Mouse (Mus musculus): ENCODE results near the gene Taok3. TPM values are rescaled to one million over a fixed set of nuclear protein-coding genes. Genes with fewer than 3 reads are reported as not detected.

Taok3 gene
- polyA plus RNA-seq (2021), result 35.2 TPM

DNA sequence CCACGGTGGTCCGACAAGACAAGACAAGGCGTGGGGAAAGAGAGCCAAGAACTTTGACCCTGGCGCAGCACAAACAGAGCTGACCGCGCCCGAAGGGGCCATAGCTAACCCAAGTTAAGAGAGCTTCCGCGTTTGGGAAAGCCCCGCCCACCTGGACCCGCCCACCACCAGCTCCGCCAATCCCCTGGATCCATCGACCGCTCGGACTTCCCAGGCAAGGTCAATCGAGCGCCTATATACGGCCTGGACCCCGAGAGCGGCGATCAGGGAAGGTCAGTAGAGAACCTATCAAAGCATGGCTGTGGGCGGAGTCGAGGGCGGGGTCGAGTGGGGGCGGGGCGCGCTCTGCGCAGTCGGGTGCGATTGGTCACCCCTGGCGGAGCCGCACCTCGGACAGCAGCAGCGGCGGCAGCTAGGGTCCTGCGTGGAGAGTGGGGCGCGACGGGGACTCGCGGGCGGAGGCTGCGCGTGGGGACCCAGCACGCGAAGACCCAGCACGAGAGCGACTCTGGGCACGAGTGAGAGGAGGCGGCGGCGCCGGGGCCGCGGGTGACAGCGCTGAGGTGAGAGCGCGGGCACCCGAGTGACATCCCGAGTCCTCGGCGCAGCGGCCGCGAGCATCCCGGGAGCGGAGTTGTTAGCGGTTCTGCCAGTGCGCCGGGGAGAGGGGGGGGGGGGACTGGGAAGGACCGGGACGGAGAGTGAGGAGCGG, at the start of gene Taok3:
Taok3 (plus strand) TSS at position 353 of the 712 bp plus-strand sequence.
- no peaks in the 10 kb centered on the region for H3K27me3 ChIP-seq
- ATAC-seq (peak; percentile 64), DNase-seq (ENCODE audit: low read depth, low spot score) (peak; percentile 98)
- no peak for TF ChIP-seq CTCF (IDR thresholded peaks at IDR 0.05)
- ChIA-PET POLR2A (interaction anchor here (0.6 to 1.5 kb wide), 6 partner anchors 22 to 187 kb away, joined by 3 to 6 read pairs (median 4); no protein-coding TSS in a partner anchor), CTCF (interaction anchor here (0.6 to 2.9 kb wide), 7 partner anchors 26 to 185 kb away, joined by 3 to 18 read pairs (median 3); no protein-coding TSS in a partner anchor)
- in situ Hi-C loops (cut with MboI; ENCODE audit: low pct_unique_long_range_greater_than_20kb), result loop anchor here (5.0 to 10.0 kb wide), 3 partner anchors 165 to 375 kb away; partner anchors contain the start of gene Pebp1

DNA sequence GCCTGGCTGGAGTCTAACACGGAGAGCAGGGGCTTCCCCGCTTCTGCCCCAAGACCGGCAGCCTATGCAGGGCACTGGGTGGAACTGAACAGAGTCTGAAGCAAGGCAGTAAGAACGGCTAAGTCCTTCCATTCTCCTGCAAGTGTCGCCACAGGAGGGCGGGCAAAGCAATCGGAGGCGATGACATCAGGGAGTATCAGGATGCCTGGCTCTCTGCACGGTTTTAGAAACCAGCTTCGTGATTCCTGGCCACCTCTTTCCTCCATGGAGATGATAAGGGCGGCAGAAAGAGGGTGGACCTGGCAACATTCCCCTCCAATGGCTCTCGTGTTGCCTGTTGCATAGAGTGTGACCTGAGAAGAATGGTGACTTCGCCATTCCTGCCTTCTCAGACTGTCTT, 32.2 kb upstream of the Taok3 start:
- TF ChIP-seq CTCF (IDR thresholded peaks at IDR 0.05), result no peak
- H3K27me3 ChIP-seq, result no peaks in the 10 kb centered on the region
- in situ Hi-C loops (cut with MboI; ENCODE audit: low pct_unique_long_range_greater_than_20kb), result loop anchor here (5.0 kb wide), 1 partner anchor 965 kb away; no protein-coding TSS in a partner anchor
- no peak for DNase-seq (ENCODE audit: low read depth, low spot score)
- ATAC-seq, result peak; percentile 58
- ChIA-PET POLR2A (no interaction called here), CTCF (no interaction called here)

DNA sequence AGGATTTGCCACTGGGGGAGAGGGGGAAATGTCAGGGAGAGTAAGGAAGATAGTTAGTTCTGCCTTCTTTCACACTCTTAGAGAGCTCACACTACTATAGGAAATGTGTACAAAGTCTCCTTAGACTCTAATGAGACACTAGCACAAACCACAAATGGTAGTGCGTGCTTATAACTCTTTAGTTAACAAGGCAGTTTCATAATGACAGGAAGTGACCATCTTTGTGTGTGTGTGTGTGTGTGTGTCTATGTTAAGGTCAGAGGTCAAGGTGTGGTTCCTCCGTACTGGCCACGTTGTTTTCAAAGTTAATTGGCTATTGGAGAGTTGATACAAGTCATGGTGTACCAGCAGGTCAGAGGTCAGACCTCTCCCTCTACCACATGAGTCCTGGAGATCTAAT, 30.8 kb upstream of the Taok3 start:
- CTCF ChIA-PET, result interaction anchor here (0.7 kb wide), 1 partner anchor 38 kb away, joined by 3 read pairs; no protein-coding TSS in a partner anchor
- no peaks in the 10 kb centered on the region for H3K27me3 ChIP-seq
- in situ Hi-C loops (cut with MboI; ENCODE audit: low pct_unique_long_range_greater_than_20kb), result loop anchor here (5.0 kb wide), 1 partner anchor 967 kb away; no protein-coding TSS in a partner anchor
- POLR2A ChIA-PET, result no interaction called here
- no peak for ATAC-seq
- DNase-seq (ENCODE audit: low read depth, low spot score), result no peak
- TF ChIP-seq CTCF (IDR thresholded peaks at IDR 0.05), result no peak

DNA sequence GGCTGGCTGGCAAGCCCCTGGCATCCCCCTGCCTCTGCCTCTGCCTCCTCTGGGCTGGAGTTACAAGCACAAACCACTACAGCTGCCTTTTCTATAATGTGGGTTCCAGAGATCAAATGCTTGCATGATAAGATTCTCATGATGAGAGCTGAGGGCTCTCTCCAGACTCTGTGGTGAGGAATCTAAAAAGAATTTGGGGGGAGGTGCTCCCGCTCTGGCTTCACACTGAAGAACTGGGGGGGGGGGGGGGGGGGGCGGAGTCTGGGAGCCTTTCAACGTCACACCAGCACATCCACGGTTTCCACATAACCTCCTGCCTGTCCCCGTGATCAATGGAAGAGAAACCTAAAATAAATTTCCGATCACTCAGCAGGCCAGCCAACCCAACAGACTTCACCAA, 30.1 kb upstream of the Taok3 start:
- in situ Hi-C loops (cut with MboI; ENCODE audit: low pct_unique_long_range_greater_than_20kb), result loop anchor here (5.0 kb wide), 1 partner anchor 967 kb away; no protein-coding TSS in a partner anchor
- POLR2A ChIA-PET, result no interaction called here
- no peaks in the 10 kb centered on the region for H3K27me3 ChIP-seq
- no peak for TF ChIP-seq CTCF (IDR thresholded peaks at IDR 0.05)
- DNase-seq (ENCODE audit: low read depth, low spot score), result no peak
- ATAC-seq, result peak; percentile 26
- CTCF ChIA-PET, result no interaction called here

DNA sequence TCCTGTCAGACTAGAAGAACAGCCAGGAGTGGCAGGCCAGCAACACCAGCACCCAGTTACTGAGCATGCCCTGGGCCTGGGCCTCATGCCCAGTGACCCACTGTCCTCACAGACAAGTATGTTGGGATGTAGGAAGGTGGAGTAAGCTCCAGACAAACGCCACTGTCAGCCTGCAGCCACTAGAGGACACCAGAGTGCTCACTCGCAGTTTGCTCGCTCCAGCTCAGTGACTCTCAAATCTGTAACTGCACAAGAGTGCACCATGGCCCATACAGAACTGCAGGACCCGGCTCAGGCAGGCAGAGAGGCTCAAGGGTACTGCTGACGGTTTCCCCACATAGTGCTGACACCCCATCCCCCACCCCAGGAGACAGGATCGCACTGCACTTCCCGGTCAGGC, 25.5 kb upstream of the Taok3 start:
- peak; percentile 48 for ATAC-seq
- ChIA-PET POLR2A (no interaction called here), CTCF (interaction anchor here (0.7 to 1.2 kb wide), 2 partner anchors 10 to 211 kb away, joined by 3 to 4 read pairs; no protein-coding TSS in a partner anchor)
- in situ Hi-C loops (cut with MboI; ENCODE audit: low pct_unique_long_range_greater_than_20kb), result no loop called here
- no peak for TF ChIP-seq CTCF (IDR thresholded peaks at IDR 0.05)
- no peaks in the 10 kb centered on the region for H3K27me3 ChIP-seq
- no peak for DNase-seq (ENCODE audit: low read depth, low spot score)

DNA sequence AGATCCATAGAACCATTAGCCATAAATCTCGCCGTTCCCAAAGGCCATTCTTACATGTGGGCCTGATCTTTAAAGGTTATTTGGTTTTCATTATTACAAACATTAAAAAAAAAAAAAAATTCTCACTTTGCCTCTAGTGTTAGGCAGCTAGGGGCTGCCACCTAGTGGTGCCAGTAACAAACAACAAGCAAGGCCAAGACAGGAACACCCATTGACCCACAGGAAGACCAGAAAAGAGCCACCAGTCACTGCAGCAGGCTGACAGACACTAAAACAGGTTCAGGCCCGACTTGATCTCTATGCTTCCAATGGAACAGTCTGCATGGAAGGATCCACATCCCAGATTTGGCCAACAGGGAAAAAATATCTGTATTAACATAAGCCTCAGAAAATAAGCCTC, 23.2 kb upstream of the Taok3 start:
- DNase-seq (ENCODE audit: low read depth, low spot score) (no peak), ATAC-seq (no peak)
- in situ Hi-C loops (cut with MboI; ENCODE audit: low pct_unique_long_range_greater_than_20kb), result no loop called here
- ChIA-PET CTCF (interaction anchor here (1.2 to 1.6 kb wide), 3 partner anchors 10 to 194 kb away, joined by 3 to 4 read pairs (median 3); no protein-coding TSS in a partner anchor), POLR2A (no interaction called here)
- TF ChIP-seq CTCF (IDR thresholded peaks at IDR 0.05), result peak; percentile 94
- no peaks in the 10 kb centered on the region for H3K27me3 ChIP-seq

DNA sequence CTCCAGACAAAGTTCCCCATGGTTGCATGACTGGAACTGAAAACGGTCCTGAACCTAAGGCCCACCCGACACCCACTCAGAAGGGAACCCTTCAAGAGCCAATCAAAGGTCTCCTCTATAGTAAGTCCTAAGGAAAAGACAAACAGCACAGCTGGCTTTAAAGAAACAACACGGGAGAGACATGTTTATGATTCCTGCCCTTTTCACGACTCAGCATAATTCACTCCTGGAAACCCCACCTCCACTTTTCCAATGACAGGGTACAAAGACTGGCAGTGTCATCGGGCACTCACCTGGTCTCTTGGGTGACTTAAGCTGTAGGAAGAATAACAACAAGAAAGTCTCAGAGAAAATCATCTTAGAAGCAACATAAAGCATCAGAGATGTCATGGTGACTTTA, 20.9 kb upstream of the Taok3 start:
- ATAC-seq, result no peak
- no peaks in the 10 kb centered on the region for H3K27me3 ChIP-seq
- POLR2A ChIA-PET, result no interaction called here
- in situ Hi-C loops (cut with MboI; ENCODE audit: low pct_unique_long_range_greater_than_20kb), result no loop called here
- CTCF ChIA-PET, result no interaction called here
- TF ChIP-seq CTCF (IDR thresholded peaks at IDR 0.05), result no peak
- no peak for DNase-seq (ENCODE audit: low read depth, low spot score)

DNA sequence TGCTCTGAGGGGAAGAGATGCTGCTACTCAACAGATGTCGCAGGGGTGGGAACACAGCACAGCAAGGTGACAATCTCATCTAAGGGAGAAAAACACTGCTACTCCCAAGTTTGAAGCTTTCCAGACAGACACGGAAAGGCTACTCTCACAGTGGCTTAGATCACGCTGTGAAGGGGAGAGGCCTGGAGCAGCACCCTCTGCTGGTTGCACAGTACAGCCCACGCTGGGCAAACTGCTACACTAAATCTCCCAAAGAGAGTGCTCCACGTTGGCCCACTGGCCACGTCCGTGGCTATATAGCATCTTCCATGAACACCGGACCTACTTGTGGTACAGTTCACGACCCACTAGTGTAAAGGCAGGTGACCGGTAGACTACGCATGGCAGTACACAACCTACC, 20.2 kb upstream of the Taok3 start:
- in situ Hi-C loops (cut with MboI; ENCODE audit: low pct_unique_long_range_greater_than_20kb), result loop anchor here (5.0 kb wide), 1 partner anchor 867 kb away; no protein-coding TSS in a partner anchor
- ChIA-PET CTCF (no interaction called here), POLR2A (no interaction called here)

DNA sequence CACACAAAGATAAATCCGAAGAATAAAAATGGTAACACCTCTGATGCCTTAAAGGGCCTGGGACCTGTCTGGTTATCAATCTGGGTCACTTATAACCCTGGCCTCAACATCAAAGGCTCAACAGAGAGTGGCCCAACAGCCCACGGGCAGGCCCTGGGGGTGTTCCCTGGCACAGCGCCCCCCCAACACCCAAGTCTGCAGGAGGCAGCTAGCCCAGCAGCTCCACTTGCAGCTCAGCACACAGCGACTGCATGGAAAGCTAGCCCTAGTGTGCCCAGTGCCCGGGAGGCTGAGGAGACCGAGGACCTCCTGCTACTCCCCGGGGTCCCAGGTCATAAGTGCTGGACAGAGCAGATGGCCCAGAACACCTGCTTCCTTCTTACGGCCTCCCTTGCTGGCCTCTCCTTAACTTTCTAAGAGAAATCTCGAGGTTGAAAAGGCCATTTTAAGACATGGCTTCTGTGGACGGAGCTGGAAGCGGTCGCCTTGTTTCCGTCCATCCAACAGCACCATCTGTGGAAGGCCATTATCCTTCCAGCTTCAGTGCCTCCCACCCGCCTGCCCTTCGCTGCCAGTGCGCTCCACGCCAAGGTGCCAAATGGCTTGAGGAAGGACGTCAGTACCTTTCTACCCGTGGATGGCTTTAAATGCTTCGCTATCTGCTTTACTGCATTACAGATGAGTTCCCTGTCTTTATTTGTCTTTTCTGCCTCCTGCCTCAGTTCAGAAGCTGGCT, 16.6 kb upstream of the Taok3 start:
- in situ Hi-C loops (cut with MboI; ENCODE audit: low pct_unique_long_range_greater_than_20kb), result loop anchor here (5.0 kb wide), 1 partner anchor 871 kb away; no protein-coding TSS in a partner anchor
- TF ChIP-seq CTCF (IDR thresholded peaks at IDR 0.05), result no peak
- no peak for DNase-seq (ENCODE audit: low read depth, low spot score)
- no peak for ATAC-seq
- CTCF ChIA-PET, result interaction anchor here (0.9 to 1.5 kb wide), 2 partner anchors 9 to 10 kb away, joined by 3 read pairs; no protein-coding TSS in a partner anchor
- no peaks in the 10 kb centered on the region for H3K27me3 ChIP-seq
- POLR2A ChIA-PET, result no interaction called here

More for the DNA sequence above, 20.2 kb upstream of the Taok3 start:
- no peak for TF ChIP-seq CTCF (IDR thresholded peaks at IDR 0.05)
- ATAC-seq, result no peak
- H3K27me3 ChIP-seq, result no peaks in the 10 kb centered on the region
- DNase-seq (ENCODE audit: low read depth, low spot score), result no peak

DNA sequence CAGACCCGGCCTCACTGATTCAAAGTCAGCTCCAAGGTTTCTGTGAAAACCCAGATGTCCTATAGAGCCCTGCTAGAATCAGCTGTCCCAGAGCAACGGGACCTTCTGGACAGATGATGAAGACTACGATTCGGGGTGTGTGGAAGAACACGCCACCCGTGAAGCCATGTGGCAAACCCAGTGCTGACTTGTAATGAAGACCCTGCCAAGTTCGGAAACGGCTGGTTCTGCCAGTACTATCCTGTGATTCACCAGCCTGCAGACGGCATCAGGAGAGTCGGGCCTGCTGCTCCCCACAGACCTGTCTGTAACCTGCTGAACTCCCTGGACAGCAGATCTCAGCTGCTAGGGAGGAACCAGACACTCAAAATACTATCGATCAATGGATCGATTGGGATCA, 15.6 kb upstream of the Taok3 start:
- H3K27me3 ChIP-seq, result no peaks in the 10 kb centered on the region
- ATAC-seq (no peak), DNase-seq (ENCODE audit: low read depth, low spot score) (no peak)
- POLR2A ChIA-PET, result interaction anchor here (0.6 kb wide), 1 partner anchor 872 kb away, joined by 4 read pairs; the partner anchor contains the start of gene Fbxo21
- no peak for TF ChIP-seq CTCF (IDR thresholded peaks at IDR 0.05)
- CTCF ChIA-PET, result interaction anchor here (0.9 to 2.8 kb wide), 3 partner anchors 9 to 10 kb away, joined by 3 to 8 read pairs (median 3); no protein-coding TSS in a partner anchor
- in situ Hi-C loops (cut with MboI; ENCODE audit: low pct_unique_long_range_greater_than_20kb), result loop anchor here (5.0 kb wide), 1 partner anchor 872 kb away; no protein-coding TSS in a partner anchor

All from Patski (cell line).